Mouse (Mus musculus): ENCODE measurements around the gene Lrrc28.

DNA sequence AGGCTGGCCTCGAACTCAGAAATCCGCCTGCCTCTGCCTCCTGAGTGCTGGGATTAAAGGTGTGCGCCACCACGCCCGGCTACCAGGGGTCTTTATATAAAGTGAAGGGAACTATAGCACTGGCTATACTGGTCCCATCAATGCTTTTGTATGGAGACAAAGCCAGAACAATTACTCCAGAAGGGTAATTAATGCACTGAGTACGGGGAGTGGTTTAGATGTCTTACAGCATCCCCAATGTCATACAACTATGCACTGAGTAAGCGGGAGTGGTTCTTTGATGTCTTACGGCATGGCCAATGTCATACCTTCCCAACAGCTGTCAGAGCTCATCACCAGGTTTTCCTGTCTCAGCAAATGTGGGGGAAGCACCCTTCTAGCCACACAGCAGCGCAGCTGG lies 2.1 kb downstream of the Lrrc28 start:
- TF ChIP-seq POLR2A (IDR thresholded peaks at IDR 0.05; ENCODE audit: borderline replicate concordance, extremely low read depth, insufficient read depth, insufficient read length, poor library complexity, severe bottlenecking) = no peak
- no peak for TF ChIP-seq CTCF (IDR thresholded peaks at IDR 0.05; ENCODE audit: borderline replicate concordance, extremely low read depth, insufficient read depth, insufficient read length)
